Mouse (Mus musculus) heart, postnatal 0 days (tissue): ENCODE results near the gene Ebf3.

Experiments used
- CTCF ChIP-seq: IDR thresholded peaks from 2 replicates; pipeline ENCODE4 v1.5.1; 2016; ENCODE audit warnings: antibody characterized with exemption, control low read depth, low read depth
- EP300 ChIP-seq: IDR thresholded peaks from 2 replicates; pipeline ENCODE4 v1.6.1; 2016; ENCODE audit warnings: antibody characterized with exemption, low read depth

- TF ChIP-seq EP300 (no peak), CTCF (no peak)
Observed at GRCm38 (mm10) chr7:137297594-137298381, 16.5 kb downstream of the Ebf3 start.
